Mouse (Mus musculus) B cell, adult 62 days (primary cell): ENCODE measurements around the gene Gm8909. TPM values are rescaled to one million over a fixed set of nuclear protein-coding genes. Genes with fewer than 3 reads are reported as not detected.

Source experiments
- total RNA-seq: library from RNA; stranded (reverse); gene quantifications from 4 replicates; pipeline ENCODE4 v1.2.4, GENCODE M21; 2023

The Gm8909 gene
- total RNA-seq, result 0.75 to 0.76 TPM in 2 of 4 replicates, not detected in the others

GRCm38 (mm10) chr17:36168039-36168652, at the start of gene Gm8909:
Gene Gm8909 (minus strand): TSS chr17:36168537.

DNA sequence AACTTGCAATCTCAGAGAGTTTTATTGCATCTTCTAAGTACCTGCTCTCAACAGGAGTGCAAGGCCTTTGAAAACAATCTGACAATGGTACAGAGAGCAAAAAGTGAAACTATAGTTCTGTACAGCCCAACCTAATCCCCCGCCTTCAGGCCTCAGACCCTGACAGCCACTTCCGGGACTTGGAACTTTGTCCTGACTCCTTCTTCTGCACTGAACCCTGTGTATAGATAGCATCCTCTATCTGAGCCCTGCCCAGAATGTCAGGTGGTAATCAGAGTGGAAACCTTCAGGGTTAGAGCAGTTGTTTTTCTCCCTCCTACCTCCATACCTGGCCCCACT, 21.8 kb upstream of the Gm8909 start, which contains the start of gene H2-T3:
H2-T3 (minus strand) TSS at position 119 of the 339 bp plus-strand sequence.

DNA sequence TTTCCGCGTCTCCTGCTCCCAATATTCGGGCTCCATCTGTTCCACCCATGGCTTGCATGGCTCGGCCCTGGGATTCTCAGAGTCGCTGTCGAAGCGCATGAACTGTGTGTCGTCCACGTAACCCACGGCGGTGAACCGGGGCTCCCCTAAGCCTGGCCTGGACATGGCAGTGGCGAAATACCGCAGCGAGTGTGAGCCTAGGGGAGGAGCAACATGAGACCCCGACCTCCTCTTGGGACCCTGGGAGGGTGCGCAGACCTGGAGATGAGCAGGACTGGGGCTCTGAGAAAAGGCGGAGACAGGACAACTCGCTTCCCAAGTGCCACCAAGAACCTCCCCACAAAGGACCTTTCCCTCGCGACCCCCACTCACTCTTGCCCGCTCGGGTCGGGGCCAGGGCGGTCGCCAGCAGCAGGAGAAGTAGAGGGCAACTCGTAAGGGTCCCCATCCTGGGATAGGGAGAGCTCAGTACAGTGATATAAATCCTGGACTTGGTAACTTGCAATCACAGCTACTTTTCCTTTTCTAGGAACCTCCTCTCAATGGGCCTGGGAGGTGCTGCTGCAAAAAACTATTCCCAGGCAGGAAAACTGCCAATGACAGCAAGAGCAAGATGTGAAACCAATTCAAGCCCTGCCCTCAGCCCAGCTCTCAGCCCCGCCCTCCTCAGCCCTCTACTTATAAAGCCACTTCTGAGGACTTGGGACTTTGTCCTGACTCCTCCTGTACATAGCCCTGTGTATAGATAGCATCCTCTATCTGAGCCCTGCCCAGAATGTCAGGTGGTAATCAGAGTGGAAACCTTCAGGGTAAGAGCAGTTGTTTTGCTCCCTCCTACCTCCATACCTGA, 39.1 kb downstream of the Gm8909 start, which contains the start of gene Gm7030:
Gm7030 (minus strand) TSS at position 458 of the 850 bp plus-strand sequence.

DNA sequence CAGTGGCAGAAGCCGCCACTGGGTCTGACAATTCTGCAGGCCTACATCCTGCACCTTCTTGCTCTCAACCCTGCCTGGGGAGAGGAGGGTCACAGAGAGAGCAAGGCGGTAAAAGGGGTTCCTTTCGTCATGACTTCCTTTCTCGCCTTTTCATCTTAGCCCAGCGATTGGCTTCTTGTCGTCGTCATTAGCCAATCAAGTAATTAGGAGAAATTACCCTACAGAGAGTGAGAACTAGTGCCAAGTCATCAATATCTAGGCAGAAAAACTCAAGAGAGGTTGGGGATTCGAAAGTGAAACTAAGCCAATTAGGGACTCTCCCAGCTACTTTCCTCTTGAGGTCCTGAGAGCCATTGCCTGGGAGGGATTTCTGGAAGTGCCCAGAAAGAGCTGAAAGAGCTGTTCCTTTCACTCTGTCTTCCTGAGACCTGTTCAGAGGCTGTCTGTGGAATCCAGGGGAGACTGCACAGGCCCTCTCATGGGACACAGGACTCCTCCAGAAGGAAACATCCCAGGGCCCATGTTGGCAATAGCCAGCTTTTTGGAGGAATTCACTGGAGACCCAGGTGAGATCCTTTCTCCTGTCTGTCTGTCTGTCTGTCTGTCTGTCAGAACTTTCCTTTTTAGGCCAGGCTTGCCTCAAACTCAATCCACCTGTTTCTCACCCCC, 46.9 kb downstream of the Gm8909 start, which contains the start of gene Gm19684:
Gm19684 (plus strand) TSS at position 327 of the 669 bp plus-strand sequence.

Other genes with a start within 250 kb of the Gm8909 start
- 110 to 126 TPM (median 118 TPM) in 4 replicates for gene Abcf1, start 198.8 kb downstream of the Gm8909 start, total RNA-seq
- gene Gnl1, start 188.7 kb downstream of the Gm8909 start, total RNA-seq, result 74.4 to 96.2 TPM (median 83.1 TPM) in 4 replicates
- gene Prr3, start 188.3 kb downstream of the Gm8909 start, total RNA-seq, result 76.5 to 103 TPM (median 82.0 TPM) in 4 replicates
- gene H2-T24, start 148.0 kb downstream of the Gm8909 start, total RNA-seq, result 41.0 to 45.3 TPM (median 43.3 TPM) in 4 replicates
- gene H2-T23, start 135.7 kb downstream of the Gm8909 start, total RNA-seq, result 309 to 351 TPM (median 339 TPM) in 4 replicates
- 79.2 to 84.9 TPM (median 81.8 TPM) in 4 replicates for gene H2-T22, start 125.8 kb downstream of the Gm8909 start, total RNA-seq
- gene Gm6034, start 125.6 kb downstream of the Gm8909 start, total RNA-seq, result 0.43 to 0.78 TPM in 2 of 4 replicates, not detected in the others
- 60.5 to 70.0 TPM (median 65.9 TPM) in 4 replicates for gene Gm11127, start 110.2 kb downstream of the Gm8909 start, total RNA-seq
- gene Gm19684, start 46.9 kb downstream of the Gm8909 start, total RNA-seq, result 1.6 to 2.8 TPM (median 1.8 TPM) in 4 replicates
- gene Gm7030, start 39.1 kb downstream of the Gm8909 start, total RNA-seq, result 12.8 to 20.3 TPM (median 16.2 TPM) in 4 replicates
- not detected in 4 replicates for gene H2-T3, start 21.8 kb upstream of the Gm8909 start, total RNA-seq
- gene Rpp21, start 89.5 kb upstream of the Gm8909 start, total RNA-seq, result 53.6 to 72.0 TPM (median 57.2 TPM) in 4 replicates
- 84.4 to 91.5 TPM (median 88.4 TPM) in 4 replicates for gene Trim39, start 103.7 kb upstream of the Gm8909 start, total RNA-seq
- not detected in 4 replicates for gene H2-M10.2, start 118.0 kb upstream of the Gm8909 start, total RNA-seq
- gene H2-M10.1, start 157.6 kb upstream of the Gm8909 start, total RNA-seq, result not detected in 4 replicates
- not detected in 4 replicates for gene H2-M10.3, start 199.9 kb upstream of the Gm8909 start, total RNA-seq